Mouse (Mus musculus) liver, embryonic 14.5 days (tissue): ENCODE data around the gene Ethe1.

Source experiments
- CTCF ChIP-seq: IDR thresholded peaks from 2 replicates; pipeline ENCODE4 v1.5.1; 2016; ENCODE audit warnings: antibody characterized with exemption, low read depth, control low read depth
- EP300 ChIP-seq: IDR thresholded peaks from 2 replicates; pipeline ENCODE4 v1.6.1; 2016; ENCODE audit warnings: antibody characterized with exemption, low read depth

DNA sequence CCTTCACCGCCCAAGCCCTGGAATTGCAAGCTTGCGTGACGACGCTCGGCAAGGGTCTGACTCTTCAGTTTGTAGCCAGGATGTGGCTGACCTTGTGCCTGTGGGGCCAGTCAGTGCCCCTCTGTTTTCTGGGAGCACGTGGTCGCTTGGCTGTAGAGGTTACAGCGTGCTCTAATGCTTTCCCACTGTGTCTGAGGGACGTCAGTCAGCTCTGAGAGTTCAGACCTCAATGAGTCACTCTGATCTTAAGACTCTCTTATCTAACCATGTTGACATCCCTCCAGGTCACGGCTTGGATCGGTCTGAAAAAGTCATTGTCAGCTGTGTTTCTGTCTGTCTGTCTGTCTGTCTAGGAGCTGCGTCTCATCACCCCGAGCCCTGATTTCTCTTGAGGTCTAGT, 27.5 kb downstream of the Ethe1 start:
- TF ChIP-seq EP300 (no peak), CTCF (no peak)
